Mouse (Mus musculus) heart, adult 11 months (tissue): ENCODE measurements around the gene Fam184a.

Experiments
- DNase-seq: peaks from one replicate; pipeline ENCODE4 v3.0.0; 2022

Gene Fam184a

GRCm38 (mm10) chr10:53596677-53597120 is 154.2 kb downstream of the Fam184a start, which contains the start of gene Asf1a:
Asf1a (plus strand) TSS chr10:53596757.
- DNase-seq = peak; percentile 100

- peak; percentile 43 for DNase-seq
Observed at GRCm38 (mm10) chr10:53595744-53596676, 154.9 kb downstream of the Fam184a start.

- no peak for DNase-seq
Observed at GRCm38 (mm10) chr10:53585777-53586176, 165.1 kb downstream of the Fam184a start.
